Mouse (Mus musculus) olfactory bulb, adult 2 months (tissue): Measurements from ENCODE around the gene Rpl38.

Experiments used
- CTCF ChIP-seq: fragments of 200-500 bp; IDR thresholded peaks from 2 replicates; pipeline ENCODE4 v1.5.1; 2012; ENCODE audit warnings: low read depth, mild to moderate bottlenecking, low read length, moderate library complexity; ENCODE audit not compliant: insufficient read depth
- POLR2A ChIP-seq: fragments of 200-500 bp; IDR thresholded peaks from 2 replicates; pipeline ENCODE4 v1.6.1; 2012; ENCODE audit warnings: mild to moderate bottlenecking, low read depth, low read length, moderate library complexity; ENCODE audit not compliant: insufficient read depth

DNA sequence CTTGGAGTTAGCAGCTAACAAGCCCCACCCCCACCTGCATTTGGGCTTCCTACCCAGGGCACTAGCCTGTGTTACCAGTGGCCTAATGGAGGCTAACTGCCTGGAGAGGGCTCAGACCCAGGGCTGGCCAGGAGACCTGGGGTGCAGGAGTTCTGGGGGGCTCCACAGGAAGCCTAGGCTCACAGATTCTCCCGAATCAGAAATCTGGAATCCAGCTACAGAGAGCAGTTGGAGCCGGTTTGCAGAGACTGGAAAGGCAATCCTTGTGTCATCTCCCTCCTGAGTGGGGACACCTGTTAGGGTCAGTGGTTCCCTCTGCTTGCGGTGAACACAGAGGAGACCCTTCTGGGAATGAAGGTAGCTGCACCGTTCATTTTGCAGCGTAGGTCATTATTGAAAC lies 12.7 kb downstream of the Rpl38 start:
- TF ChIP-seq CTCF, result no peak
- no peak for TF ChIP-seq POLR2A
